Mouse (Mus musculus): ENCODE data around the gene 6030458C11Rik. TPM values are rescaled to one million over a fixed set of nuclear protein-coding genes. Genes with fewer than 3 reads are reported as not detected.

The 6030458C11Rik gene
- total and polyA plus RNA-seq, 2 experiments = 6.0 to 9.8 TPM

DNA sequence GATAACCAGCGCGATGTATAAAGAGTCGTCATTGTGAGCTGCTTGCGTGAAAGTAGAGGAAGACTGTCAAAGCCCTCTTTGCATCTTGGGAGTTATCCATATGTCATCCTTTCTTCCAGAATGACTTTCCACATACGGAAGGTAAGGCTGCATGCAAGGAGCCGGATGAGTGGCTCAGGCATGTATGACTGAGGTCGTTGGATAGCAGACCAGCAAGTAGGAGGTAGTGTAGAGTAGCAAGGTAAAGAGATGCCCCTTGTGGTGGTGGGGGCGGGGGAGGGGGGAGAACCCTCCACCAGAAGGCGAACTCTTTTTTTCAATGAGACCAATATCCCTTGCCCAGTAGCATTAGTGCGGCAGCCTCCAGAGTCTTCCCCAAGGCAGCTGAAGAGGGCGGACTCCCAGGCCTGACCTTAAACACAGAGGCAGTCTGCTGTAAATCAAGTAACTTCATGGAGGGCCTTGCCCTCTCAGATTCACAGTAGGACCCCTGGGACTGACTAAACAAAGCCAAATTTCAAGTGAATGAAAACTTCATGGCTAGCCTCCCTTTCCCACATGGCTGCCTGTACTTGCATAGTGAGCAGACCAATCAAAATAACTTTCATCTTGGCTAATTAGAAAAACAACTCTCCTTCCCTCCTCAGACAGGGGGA is 62.1 kb downstream of the 6030458C11Rik start:
- no peaks in the 10 kb centered on the region for H3K36me3 ChIP-seq (ENCODE audit: control insufficient read depth, insufficient read depth, low read length)
- DNase-seq (ENCODE audit: extremely low read depth, low read depth, low spot score) = no peak
- H3K27me3 ChIP-seq (ENCODE audit: control insufficient read depth, insufficient read depth, low read length) = no peaks in the 10 kb centered on the region
- H3K27ac ChIP-seq (replicated peaks; ENCODE audit: insufficient read depth, low read depth, low read length) = no peak overlapping the region
- H3K4me3 ChIP-seq (ENCODE audit: insufficient read depth, low read depth, low read length) = no peak overlapping the region
- no peaks in the 10 kb centered on the region for H3K4me1 ChIP-seq (ENCODE audit: control insufficient read depth, insufficient read depth, low read length)
- WGBS = 79% methylated on average over 11 of the region's 11 CpGs
- no peak for TF ChIP-seq CTCF (IDR thresholded peaks at IDR 0.05; ENCODE audit: low read depth, low read length)
- no peak for TF ChIP-seq POLR2A (IDR thresholded peaks at IDR 0.05; ENCODE audit: extremely low read depth, insufficient read depth, low read length)
- H3K79me2 ChIP-seq (ENCODE audit: control insufficient read depth, insufficient read depth, low read length) = no peaks in the 10 kb centered on the region
- H3K9ac ChIP-seq (ENCODE audit: low read depth, low read length) = no peak overlapping the region

DNA sequence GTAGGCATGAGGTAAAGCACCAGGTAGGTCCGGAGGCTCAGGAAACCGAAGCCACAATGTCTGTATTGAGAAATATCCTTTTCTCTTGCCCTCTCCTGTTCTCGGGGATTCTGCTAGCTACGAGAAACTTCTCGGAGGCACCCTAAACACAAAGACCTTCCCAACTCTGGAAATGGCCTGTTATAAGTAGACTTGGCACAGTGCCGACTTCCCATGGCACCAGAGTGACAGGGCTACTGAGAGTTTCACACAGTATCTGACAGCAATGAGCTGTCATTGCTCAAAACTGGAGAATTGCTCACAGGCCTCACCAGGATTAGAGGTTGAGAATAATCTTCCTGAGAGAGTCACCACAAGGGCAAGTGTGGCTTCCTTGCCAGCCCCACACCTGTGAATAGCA is 63.7 kb downstream of the 6030458C11Rik start:
- Histone ChIP-seq H3K4me1 (ENCODE audit: control insufficient read depth, insufficient read depth, low read length) (no peaks in the 10 kb centered on the region), H3K27me3 (ENCODE audit: control insufficient read depth, insufficient read depth, low read length) (no peaks in the 10 kb centered on the region), H3K27ac (replicated peaks; ENCODE audit: insufficient read depth, low read depth, low read length) (no peak overlapping the region), H3K36me3 (ENCODE audit: control insufficient read depth, insufficient read depth, low read length) (no peaks in the 10 kb centered on the region), H3K4me3 (ENCODE audit: insufficient read depth, low read depth, low read length) (no peak overlapping the region), H3K79me2 (ENCODE audit: control insufficient read depth, insufficient read depth, low read length) (no peaks in the 10 kb centered on the region), H3K9ac (ENCODE audit: low read depth, low read length) (no peak overlapping the region)
- TF ChIP-seq POLR2A (IDR thresholded peaks at IDR 0.05; ENCODE audit: extremely low read depth, insufficient read depth, low read length) (no peak), CTCF (IDR thresholded peaks at IDR 0.05; ENCODE audit: low read depth, low read length) (no peak)
- DNase-seq (ENCODE audit: extremely low read depth, low read depth, low spot score) = no peak
- WGBS = 90% methylated on average over 6 of the region's 6 CpGs

GRCm38 (mm10) chr15:12758461-12758860 is 66.0 kb downstream of the 6030458C11Rik start:
- no peak overlapping the region for H3K4me3 ChIP-seq (ENCODE audit: insufficient read depth, low read depth, low read length)
- no peak for DNase-seq (ENCODE audit: extremely low read depth, low read depth, low spot score)
- no peaks in the 10 kb centered on the region for H3K4me1 ChIP-seq (ENCODE audit: control insufficient read depth, insufficient read depth, low read length)
- H3K9ac ChIP-seq (ENCODE audit: low read depth, low read length) = no peak overlapping the region
- no peaks in the 10 kb centered on the region for H3K27me3 ChIP-seq (ENCODE audit: control insufficient read depth, insufficient read depth, low read length)
- TF ChIP-seq CTCF (IDR thresholded peaks at IDR 0.05; ENCODE audit: low read depth, low read length) (no peak), POLR2A (IDR thresholded peaks at IDR 0.05; ENCODE audit: extremely low read depth, insufficient read depth, low read length) (no peak)
- H3K79me2 ChIP-seq (ENCODE audit: control insufficient read depth, insufficient read depth, low read length) = no peaks in the 10 kb centered on the region
- WGBS = 66% methylated on average over 5 of the region's 5 CpGs
- no peak overlapping the region for H3K27ac ChIP-seq (replicated peaks; ENCODE audit: insufficient read depth, low read depth, low read length)
- no peaks in the 10 kb centered on the region for H3K36me3 ChIP-seq (ENCODE audit: control insufficient read depth, insufficient read depth, low read length)

Other genes starting within 250 kb of the 6030458C11Rik start
- 0.74 and 1.1 TPM in 2 replicates for gene Pdzd2, start 84.7 kb downstream of the 6030458C11Rik start, total RNA-seq (2014; rRNA removed)
- gene Pdzd2, start 84.7 kb downstream of the 6030458C11Rik start, polyA plus RNA-seq (2012; rRNA removed) = 0.11 and 0.16 TPM in 2 replicates
- gene Drosha, start 166 bp upstream of the 6030458C11Rik start, total RNA-seq (2014; rRNA removed) = 3.4 and 4.8 TPM in 2 replicates
- gene Drosha, start 166 bp upstream of the 6030458C11Rik start, polyA plus RNA-seq (2012; rRNA removed) = 2.6 and 3.2 TPM in 2 replicates

Measured in liver, adult 2 months (tissue).